Mouse (Mus musculus) thymus, postnatal 0 days (tissue): Measurements from ENCODE around the gene Gm10226. TPM values are rescaled to one million over a fixed set of nuclear protein-coding genes. Genes with fewer than 3 reads are reported as not detected.
"Not testable (repeated sequence)": the region's sequence is repeated elsewhere in the genome, so short reads cannot be mapped to it uniquely, and the experiment has no call there.

Source experiments
- DNase-seq: peaks from one replicate; pipeline ENCODE4 v3.0.0-alpha.2; 2015; ENCODE audit warnings: low spot score
- polyA plus RNA-seq: library from polyadenylated mRNA; unstranded; fragments of >200 nt; fragmentation: Nextera tagmentation; extraction: Ambion mirVana; gene quantifications from 2 replicates; pipeline ENCODE4 v1.2.1, GENCODE M21; 2015

Gm10226 gene
- polyA plus RNA-seq: 12.0 and 12.7 TPM in 2 replicates

GRCm38 (mm10) chr17:21691560-21691959, at the start of gene Gm10226:
Gm10226 (plus strand) TSS chr17:21691860.
- no peak for DNase-seq

- no peak for DNase-seq
These were observed 42.9 kb upstream of the Gm10226 start for GRCm38 (mm10) chr17:21648791-21649190.

GRCm38 (mm10) chr17:21649936-21650335, 41.7 kb upstream of the Gm10226 start:
- DNase-seq: no peak

GRCm38 (mm10) chr17:21650364-21650907, 41.2 kb upstream of the Gm10226 start, which contains the start of gene Zfp983:
Zfp983 (plus strand) TSS chr17:21650624.
- peak; percentile 94 for DNase-seq

- not testable (repeated sequence) for DNase-seq
These were observed 12.8 kb upstream of the Gm10226 start for GRCm38 (mm10) chr17:21678826-21679225.

GRCm38 (mm10) chr17:21679273-21680018, 12.2 kb upstream of the Gm10226 start:
- DNase-seq: peak; percentile 94

- not testable (repeated sequence) for DNase-seq
These were observed 11.7 kb upstream of the Gm10226 start for GRCm38 (mm10) chr17:21680019-21680376.

GRCm38 (mm10) chr17:21693342-21693741, 1.7 kb downstream of the Gm10226 start:
- DNase-seq: no peak

GRCm38 (mm10) chr17:21696073-21696472, 4.4 kb downstream of the Gm10226 start:
- DNase-seq: no peak

- no peak for DNase-seq
These were observed 10.9 kb downstream of the Gm10226 start for GRCm38 (mm10) chr17:21702281-21703240.

GRCm38 (mm10) chr17:21703414-21703813, 11.8 kb downstream of the Gm10226 start:
- no peak for DNase-seq

- DNase-seq: peak; percentile 13
These were observed 15.8 kb downstream of the Gm10226 start, which contains the start of gene Zfp760 for GRCm38 (mm10) chr17:21707343-21707996. Zfp760 (plus strand) TSS chr17:21707741.

- DNase-seq: no peak
These were observed 16.7 kb downstream of the Gm10226 start for GRCm38 (mm10) chr17:21708401-21708800.

GRCm38 (mm10) chr17:21730495-21730894, 38.8 kb downstream of the Gm10226 start, which contains the start of gene Zfp229:
Zfp229 (plus strand) TSS chr17:21730795.
- not testable (repeated sequence) for DNase-seq

GRCm38 (mm10) chr17:21733049-21733448, 41.4 kb downstream of the Gm10226 start:
- no peak for DNase-seq

- DNase-seq: peak; percentile 64
These were observed 41.9 kb downstream of the Gm10226 start for GRCm38 (mm10) chr17:21733529-21734031.
